Mouse (Mus musculus) E14TG2a.4 (cell line): ENCODE measurements around the gene Tmc8.

Source experiments
- H3K27me3 ChIP-seq: 2 replicates; pipeline ENCODE4 v1.6.1; 2014; ENCODE audit warnings: low read length, control low read depth; ENCODE audit not compliant: insufficient read depth
- H3K36me3 ChIP-seq: 2 replicates; pipeline ENCODE4 v1.6.1; 2014; ENCODE audit warnings: low read length, control low read depth; ENCODE audit not compliant: insufficient read depth
- H3K4me1 ChIP-seq: replicated peaks from 2 replicates; pipeline ENCODE4 v1.6.1; 2014; ENCODE audit warnings: low read depth, low read length, control low read depth
- H3K4me3 ChIP-seq: replicated peaks from 2 replicates; pipeline ENCODE4 v1.5.1; 2014; ENCODE audit warnings: mild to moderate bottlenecking, low read length
- H3K9me3 ChIP-seq: 2 replicates; pipeline ENCODE4 v1.6.1; 2014; ENCODE audit warnings: low read length, control low read depth
- CTCF ChIP-seq: conservative IDR thresholded peaks from 2 replicates; pipeline ENCODE4 v1.5.1; 2014; ENCODE audit warnings: low read length
- NANOG ChIP-seq: IDR thresholded peaks from 2 replicates; pipeline ENCODE4 v1.6.1; 2014; ENCODE audit warnings: borderline replicate concordance, low read length, mixed read lengths
- POU5F1 ChIP-seq: IDR thresholded peaks from 2 replicates; pipeline ENCODE4 v1.6.1; 2014; ENCODE audit warnings: low read length, borderline replicate concordance

Tmc8 gene

GRCm38 (mm10) chr11:117821868-117822267 is 40.0 kb downstream of the Tmc8 start:
- H3K4me3 ChIP-seq: no peak overlapping the region
- no peaks in the 10 kb centered on the region for H3K9me3 ChIP-seq
- H3K27me3 ChIP-seq: no peaks in the 10 kb centered on the region
- no peak for TF ChIP-seq NANOG
- no peak for TF ChIP-seq POU5F1
- TF ChIP-seq CTCF: no peak
- peaks cover 76% of the 10 kb centered on the region for H3K36me3 ChIP-seq
- peaks cover 89% of the 10 kb centered on the region for H3K4me1 ChIP-seq

- TF ChIP-seq NANOG: no peak
- no peak for TF ChIP-seq CTCF
- no peak for TF ChIP-seq POU5F1
- H3K4me3 ChIP-seq: peak overlapping the region; percentile 46
- no peaks in the 10 kb centered on the region for H3K27me3 ChIP-seq
- no peaks in the 10 kb centered on the region for H3K9me3 ChIP-seq
- peaks cover 67% of the 10 kb centered on the region for H3K36me3 ChIP-seq
- H3K4me1 ChIP-seq: peaks cover 89% of the 10 kb centered on the region
Measured at GRCm38 (mm10) chr11:117822728-117823241, 40.9 kb downstream of the Tmc8 start.

- H3K4me3 ChIP-seq: peak overlapping the region; percentile 91
- no peaks in the 10 kb centered on the region for H3K9me3 ChIP-seq
- H3K36me3 ChIP-seq: peaks cover 61% of the 10 kb centered on the region
- TF ChIP-seq POU5F1 (no peak), CTCF (no peak), NANOG (no peak)
- H3K4me1 ChIP-seq: peaks cover 90% of the 10 kb centered on the region
- H3K27me3 ChIP-seq: no peaks in the 10 kb centered on the region
Measured at GRCm38 (mm10) chr11:117823411-117823810, 41.5 kb downstream of the Tmc8 start.

- peaks cover 90% of the 10 kb centered on the region for H3K4me1 ChIP-seq
- TF ChIP-seq POU5F1 (no peak), NANOG (no peak), CTCF (peak; percentile 80)
- peak overlapping the region; percentile 91 for H3K4me3 ChIP-seq
- peaks cover 52% of the 10 kb centered on the region for H3K36me3 ChIP-seq
- H3K9me3 ChIP-seq: no peaks in the 10 kb centered on the region
- H3K27me3 ChIP-seq: no peaks in the 10 kb centered on the region
Measured at GRCm38 (mm10) chr11:117824060-117824969, 42.4 kb downstream of the Tmc8 start.

GRCm38 (mm10) chr11:117825333-117826101 is 43.6 kb downstream of the Tmc8 start, which contains the start of the genes Afmid and Tk1:
Gene Afmid (plus strand): TSS chr11:117825924.
Gene Tk1 (minus strand): TSS chr11:117826092.
- H3K27me3 ChIP-seq: no peaks in the 10 kb centered on the region
- peaks cover 40% of the 10 kb centered on the region for H3K36me3 ChIP-seq
- H3K9me3 ChIP-seq: no peaks in the 10 kb centered on the region
- H3K4me1 ChIP-seq: peaks cover 90% of the 10 kb centered on the region
- H3K4me3 ChIP-seq: peak within 1 kb of the TSS; percentile 91
- TF ChIP-seq POU5F1: no peak
- TF ChIP-seq NANOG: no peak
- TF ChIP-seq CTCF: no peak

- H3K9me3 ChIP-seq: no peaks in the 10 kb centered on the region
- H3K36me3 ChIP-seq: peaks cover 33% of the 10 kb centered on the region
- no peaks in the 10 kb centered on the region for H3K27me3 ChIP-seq
- H3K4me1 ChIP-seq: peaks cover 93% of the 10 kb centered on the region
- H3K4me3 ChIP-seq: peak overlapping the region; percentile 91
- TF ChIP-seq POU5F1 (no peak), CTCF (no peak), NANOG (no peak)
Measured at GRCm38 (mm10) chr11:117826164-117826563, 44.3 kb downstream of the Tmc8 start.

GRCm38 (mm10) chr11:117826916-117827315 is 45.0 kb downstream of the Tmc8 start:
- H3K27me3 ChIP-seq: no peaks in the 10 kb centered on the region
- TF ChIP-seq NANOG: no peak
- no peak for TF ChIP-seq CTCF
- no peak for TF ChIP-seq POU5F1
- peaks cover 26% of the 10 kb centered on the region for H3K36me3 ChIP-seq
- H3K4me3 ChIP-seq: peak overlapping the region; percentile 91
- peaks cover 93% of the 10 kb centered on the region for H3K4me1 ChIP-seq
- H3K9me3 ChIP-seq: no peaks in the 10 kb centered on the region

- peaks cover 93% of the 10 kb centered on the region for H3K4me1 ChIP-seq
- no peak overlapping the region for H3K4me3 ChIP-seq
- TF ChIP-seq POU5F1 (no peak), NANOG (no peak), CTCF (no peak)
Measured at GRCm38 (mm10) chr11:117827386-117827785, 45.5 kb downstream of the Tmc8 start.

More at GRCm38 (mm10) chr11:117827386-117827785, 45.5 kb downstream of the Tmc8 start:
- Histone ChIP-seq H3K27me3 (no peaks in the 10 kb centered on the region), H3K36me3 (peaks cover 21% of the 10 kb centered on the region), H3K9me3 (no peaks in the 10 kb centered on the region)
